ENCODE assay signal across 8 mouse cellular contexts in genomic region chr5:120587940-120588568, GRCm38 (mm10). TPM values are rescaled to one million over a fixed set of nuclear protein-coding genes. Genes with fewer than 3 reads are reported as not detected.
A peak's percentile ranks its signal among the peaks of the same experiment; 100 is the strongest.
DNase-seq lines count a peak whose midpoint lies in the region; ATAC-seq lines count a peak whose summit lies in the region.

No protein-coding gene starts in this region.

- H3K27me3 ChIP-seq in lung, embryonic 15.5 days = no peaks in the 10 kb centered on the region
- H3K27me3 ChIP-seq in erythroblast, embryonic 14.5 days (ENCODE audit: control insufficient read depth) = no peaks in the 10 kb centered on the region; the same call in 1 of the 2 replicates
- no peaks in the 10 kb centered on the region for H3K27me3 ChIP-seq in limb, embryonic 11.5 days (ENCODE audit: control insufficient read depth, insufficient read depth, low read length)
- no peaks in the 10 kb centered on the region for H3K27me3 ChIP-seq in neural tube, embryonic 14.5 days (ENCODE audit: control insufficient read depth, insufficient read depth, low read length)

- peaks cover 6% of the 10 kb centered on the region for H3K36me3 ChIP-seq in lung, embryonic 15.5 days
- peaks cover 43% of the 10 kb centered on the region for H3K36me3 ChIP-seq in erythroblast, embryonic 14.5 days (ENCODE audit: control insufficient read depth)
- H3K36me3 ChIP-seq in limb, embryonic 11.5 days (ENCODE audit: control insufficient read depth, insufficient read depth, low read length) = peaks cover 6% of the 10 kb centered on the region; the same call in 1 of the 2 replicates
- peaks cover 3% of the 10 kb centered on the region; the same call in 1 of the 2 replicates for H3K36me3 ChIP-seq in neural tube, embryonic 14.5 days (ENCODE audit: control insufficient read depth, insufficient read depth, low read length)

- peak overlapping the region; percentile 72 for H3K27ac ChIP-seq in lung, embryonic 15.5 days
- H3K27ac ChIP-seq in limb, embryonic 11.5 days (replicated peaks; ENCODE audit: low read depth, low read length) = no peak overlapping the region
- H3K27ac ChIP-seq in neural tube, embryonic 14.5 days (ENCODE audit: low read depth, low read length) = peak overlapping the region; percentile 45; the same call in 1 of the 2 replicates

- H3K9me3 ChIP-seq in lung, embryonic 15.5 days = no peaks in the 10 kb centered on the region
- H3K9me3 ChIP-seq in erythroblast, embryonic 14.5 days (ENCODE audit: control insufficient read depth, low read length) = peaks cover 17% of the 10 kb centered on the region
- H3K9me3 ChIP-seq in limb, embryonic 11.5 days (ENCODE audit: control insufficient read depth, low read length) = 0 out of 2 replicates have a peak, but pooled peaks cover 2% of the 10 kb centered on the region
- no peaks in the 10 kb centered on the region for H3K9me3 ChIP-seq in neural tube, embryonic 14.5 days (ENCODE audit: control insufficient read depth, low read length)

- WGBS in lung, embryonic 15.5 days = under 1% methylated on average over 26 of the region's 29 CpGs
- WGBS in limb, embryonic 11.5 days = 3% methylated on average over 29 of the region's 29 CpGs
- WGBS in neural tube, embryonic 14.5 days = 2% methylated on average over 29 of the region's 29 CpGs

- H3K4me1 ChIP-seq in lung, embryonic 15.5 days = peaks cover 35% of the 10 kb centered on the region
- peaks cover 65% of the 10 kb centered on the region for H3K4me1 ChIP-seq in erythroblast, embryonic 14.5 days (ENCODE audit: control insufficient read depth)
- peaks cover 15% of the 10 kb centered on the region for H3K4me1 ChIP-seq in limb, embryonic 11.5 days (ENCODE audit: control insufficient read depth, insufficient read depth, low read length)
- peaks cover 16% of the 10 kb centered on the region for H3K4me1 ChIP-seq in neural tube, embryonic 14.5 days (ENCODE audit: control insufficient read depth, insufficient read depth, low read length)

- no peak for DNase-seq in lung, postnatal 10 days
- DNase-seq in limb, embryonic 11.5 days (ENCODE audit: low spot score) = no peak
- DNase-seq in ovary, postnatal 36 days (ENCODE audit: low spot score) = no peak
- DNase-seq in retina, postnatal 1 day = no peak
- DNase-seq in right cerebral cortex, adult 18-20 months = no peak

- ATAC-seq in lung, embryonic 15.5 days (ENCODE audit: borderline replicate concordance, extremely low read depth, low FRiP score, low TSS enrichment) = no peak; the same call in 1 of the 2 replicates
- no peak for ATAC-seq in limb, embryonic 11.5 days (ENCODE audit: insufficient number of reproducible peaks, low FRiP score, low TSS enrichment, low read depth)
- ATAC-seq in neural tube, embryonic 14.5 days (ENCODE audit: low read depth) = 0 out of 2 replicates have a peak, but pooled peaks have one; percentile 1

- peak overlapping the region; percentile 85 for H3K9ac ChIP-seq in lung, embryonic 15.5 days
- peak overlapping the region; percentile 77 for H3K9ac ChIP-seq in limb, embryonic 11.5 days (ENCODE audit: low read length)
- H3K9ac ChIP-seq in neural tube, embryonic 14.5 days (replicated peaks; ENCODE audit: low read depth, low read length) = peak overlapping the region; percentile 82

- peak overlapping the region; percentile 97 for H3K4me3 ChIP-seq in lung, embryonic 15.5 days
- H3K4me3 ChIP-seq in erythroblast, embryonic 14.5 days (replicated peaks) = peak overlapping the region; percentile 70
- H3K4me3 ChIP-seq in limb, embryonic 11.5 days (ENCODE audit: low read depth, low read length) = peak overlapping the region; percentile 79
- H3K4me3 ChIP-seq in neural tube, embryonic 14.5 days (ENCODE audit: low read depth, low read length) = peak overlapping the region; percentile 57

- H3K4me2 ChIP-seq in lung, embryonic 15.5 days = peak overlapping the region; percentile 96
- H3K4me2 ChIP-seq in limb, embryonic 11.5 days (ENCODE audit: low read depth, severe bottlenecking) = peak overlapping the region; percentile 93
- H3K4me2 ChIP-seq in neural tube, embryonic 14.5 days (ENCODE audit: low read depth, low read length) = peak overlapping the region; percentile 97

RNA-seq across cellular contexts. Expression of gene Tpcn1, which starts 0.4 kb away (rescaled TPM):
- 18.6 and 20.3 TPM in 2 replicates for polyA plus RNA-seq in lung, embryonic 15.5 days (2015; fragmentation: Nextera tagmentation; extraction: Ambion mirVana)
- 30.3 TPM in 2 replicates for polyA plus RNA-seq in erythroblast, embryonic 14.5 days (2012)
- polyA plus RNA-seq in limb, embryonic 11.5 days (2014; fragmentation: Nextera tagmentation; extraction: Ambion mirVana) = 13.9 and 15.2 TPM in 2 replicates
- polyA plus RNA-seq in neural tube, embryonic 14.5 days (2014; fragmentation: Nextera tagmentation; extraction: Ambion mirVana) = 14.8 and 18.5 TPM in 2 replicates

RNA-seq across cellular contexts. Expression of gene Iqcd, which starts 0.8 kb away (rescaled TPM):
- 0.34 and 0.64 TPM in 2 replicates for polyA plus RNA-seq in lung, embryonic 15.5 days (2015; fragmentation: Nextera tagmentation; extraction: Ambion mirVana)
- 0.98 and 1.3 TPM in 2 replicates for polyA plus RNA-seq in erythroblast, embryonic 14.5 days (2012)
- 0.27 and 0.40 TPM in 2 replicates for polyA plus RNA-seq in limb, embryonic 11.5 days (2014; fragmentation: Nextera tagmentation; extraction: Ambion mirVana)
- polyA plus RNA-seq in neural tube, embryonic 14.5 days (2014; fragmentation: Nextera tagmentation; extraction: Ambion mirVana) = 0.62 and 1.3 TPM in 2 replicates

RNA-seq across cellular contexts. Expression of gene Rita1, which starts 24.3 kb away (rescaled TPM):
- polyA plus RNA-seq in lung, embryonic 15.5 days (2015; fragmentation: Nextera tagmentation; extraction: Ambion mirVana) = 11.1 and 11.6 TPM in 2 replicates
- 1.5 and 1.7 TPM in 2 replicates for polyA plus RNA-seq in erythroblast, embryonic 14.5 days (2012)
- polyA plus RNA-seq in limb, embryonic 11.5 days (2014; fragmentation: Nextera tagmentation; extraction: Ambion mirVana) = 11.6 and 13.5 TPM in 2 replicates
- 21.6 and 26.5 TPM in 2 replicates for polyA plus RNA-seq in neural tube, embryonic 14.5 days (2014; fragmentation: Nextera tagmentation; extraction: Ambion mirVana)

RNA-seq across cellular contexts. Expression of gene Ddx54, which starts 24.5 kb away (rescaled TPM):
- polyA plus RNA-seq in lung, embryonic 15.5 days (2015; fragmentation: Nextera tagmentation; extraction: Ambion mirVana) = 37.8 and 41.1 TPM in 2 replicates
- 3.1 and 3.4 TPM in 2 replicates for polyA plus RNA-seq in erythroblast, embryonic 14.5 days (2012)
- polyA plus RNA-seq in limb, embryonic 11.5 days (2014; fragmentation: Nextera tagmentation; extraction: Ambion mirVana) = 33.1 and 33.5 TPM in 2 replicates
- polyA plus RNA-seq in neural tube, embryonic 14.5 days (2014; fragmentation: Nextera tagmentation; extraction: Ambion mirVana) = 23.2 and 27.7 TPM in 2 replicates

RNA-seq across cellular contexts. Expression of gene Cfap73, which starts 46.0 kb away (rescaled TPM):
- polyA plus RNA-seq in lung, embryonic 15.5 days (2015; fragmentation: Nextera tagmentation; extraction: Ambion mirVana) = 0.44 and 0.59 TPM in 2 replicates
- not detected in 2 replicates for polyA plus RNA-seq in erythroblast, embryonic 14.5 days (2012)
- not detected in 2 replicates for polyA plus RNA-seq in limb, embryonic 11.5 days (2014; fragmentation: Nextera tagmentation; extraction: Ambion mirVana)
- 0.46 TPM in 1 of 2 replicates, not detected in the other for polyA plus RNA-seq in neural tube, embryonic 14.5 days (2014; fragmentation: Nextera tagmentation; extraction: Ambion mirVana)
